In genomic region chr7:128540734-128541133, GRCm38 (mm10) we compare ENCODE assay signal across 13 mouse cellular contexts. TPM values are rescaled to one million over a fixed set of nuclear protein-coding genes. Genes with fewer than 3 reads are reported as not detected.
DNase-seq lines count a peak whose midpoint lies in the region; ATAC-seq and TF ChIP-seq lines count a peak whose summit lies in the region.
"Had no signal": no experiment of that assay in that cellular context is flagged by ENCODE, and none has a peak within 500 bp of the region (broad histone marks: within the 10 kb centered on the region; RNA-seq: fewer than 3 reads in every experiment).

No protein-coding gene starts in this region.

- no peak; the same call in 1 of the 2 replicates for TF ChIP-seq CTCF in lung, postnatal 0 days (IDR thresholded peaks at IDR 0.05)
- TF ChIP-seq CTCF in lung, adult 2 months (IDR thresholded peaks at IDR 0.05; ENCODE audit: insufficient read depth, low read length), result no peak
- no peak for TF ChIP-seq CTCF in heart, postnatal 0 days (IDR thresholded peaks at IDR 0.05; ENCODE audit: low read depth)

- H3K9ac ChIP-seq in hindbrain, embryonic 13.5 days, result no peak overlapping the region
- H3K9ac ChIP-seq in hindbrain, embryonic 16.5 days (ENCODE audit: low read depth, low read length), result no peak overlapping the region
- no peak overlapping the region for H3K9ac ChIP-seq in lung, postnatal 0 days (replicated peaks; ENCODE audit: low read depth)
- H3K9ac ChIP-seq in heart, postnatal 0 days (replicated peaks; ENCODE audit: low read depth, low read length), result no peak overlapping the region
- H3K9ac ChIP-seq: forebrain, embryonic 15.5 days had no signal

- H3K4me3 ChIP-seq in hindbrain, embryonic 13.5 days, result no peak overlapping the region
- H3K4me3 ChIP-seq in hindbrain, embryonic 16.5 days (ENCODE audit: low read length), result no peak overlapping the region
- no peak overlapping the region for H3K4me3 ChIP-seq in lung, postnatal 0 days (ENCODE audit: low read depth, low read length)
- H3K4me3 ChIP-seq in lung, adult 2 months (replicated peaks; ENCODE audit: extremely low read depth, low read depth, low read length), result no peak overlapping the region
- no peak overlapping the region for H3K4me3 ChIP-seq in heart, postnatal 0 days (ENCODE audit: low read depth, low read length)
- H3K4me3 ChIP-seq: forebrain, embryonic 15.5 days had no signal

- no peak; the same call in 1 of the 2 replicates for TF ChIP-seq EP300 in lung, postnatal 0 days (IDR thresholded peaks at IDR 0.05)
- TF ChIP-seq EP300 in heart, postnatal 0 days (IDR thresholded peaks at IDR 0.05; ENCODE audit: low read depth), result no peak; the same call in 1 of the 2 replicates

- H3K36me3 ChIP-seq in hindbrain, embryonic 13.5 days, result no peaks in the 10 kb centered on the region
- no peaks in the 10 kb centered on the region for H3K36me3 ChIP-seq in hindbrain, embryonic 16.5 days (ENCODE audit: control insufficient read depth, insufficient read depth, low read length)
- peaks cover 34% of the 10 kb centered on the region for H3K36me3 ChIP-seq in lung, postnatal 0 days (ENCODE audit: insufficient read depth, low read length)
- peaks cover 53% of the 10 kb centered on the region for H3K36me3 ChIP-seq in heart, postnatal 0 days (replicated peaks; ENCODE audit: control insufficient read depth, insufficient read depth, low read length)
- H3K36me3 ChIP-seq: forebrain, embryonic 15.5 days had no signal

- H3K4me1 ChIP-seq in hindbrain, embryonic 13.5 days (replicated peaks), result peaks cover 40% of the 10 kb centered on the region
- peaks cover 10% of the 10 kb centered on the region; the same call in 1 of the 2 replicates for H3K4me1 ChIP-seq in hindbrain, embryonic 16.5 days (ENCODE audit: control insufficient read depth, insufficient read depth, low read depth, low read length)
- peaks cover 15% of the 10 kb centered on the region; the same call in 1 of the 2 replicates for H3K4me1 ChIP-seq in lung, postnatal 0 days (ENCODE audit: insufficient read depth, low read depth, low read length)
- peaks cover 28% of the 10 kb centered on the region for H3K4me1 ChIP-seq in lung, adult 2 months (ENCODE audit: control insufficient read depth, insufficient read depth, low read length)
- H3K4me1 ChIP-seq in heart, postnatal 0 days (ENCODE audit: control insufficient read depth, insufficient read depth), result peaks cover 74% of the 10 kb centered on the region

- H3K9me3 ChIP-seq in hindbrain, embryonic 13.5 days, result no peaks in the 10 kb centered on the region
- H3K9me3 ChIP-seq in hindbrain, embryonic 16.5 days (ENCODE audit: control insufficient read depth, low read length), result no peaks in the 10 kb centered on the region
- no peaks in the 10 kb centered on the region for H3K9me3 ChIP-seq in lung, postnatal 0 days (ENCODE audit: low read length)
- no peaks in the 10 kb centered on the region for H3K9me3 ChIP-seq in heart, postnatal 0 days (replicated peaks; ENCODE audit: control insufficient read depth, low read length)
- H3K9me3 ChIP-seq: forebrain, embryonic 15.5 days had no signal

- peaks cover 5% of the 10 kb centered on the region; the same call in 1 of the 2 replicates for H3K27me3 ChIP-seq in hindbrain, embryonic 13.5 days
- H3K27me3 ChIP-seq in hindbrain, embryonic 16.5 days (replicated peaks; ENCODE audit: control insufficient read depth, insufficient read depth, low read length), result no peaks in the 10 kb centered on the region
- H3K27me3 ChIP-seq in lung, postnatal 0 days (replicated peaks; ENCODE audit: insufficient read depth, low read length), result no peaks in the 10 kb centered on the region
- H3K27me3 ChIP-seq in heart, postnatal 0 days (ENCODE audit: control insufficient read depth, insufficient read depth, low read length), result no peaks in the 10 kb centered on the region
- H3K27me3 ChIP-seq: CH12.LX; forebrain, embryonic 15.5 days had no signal

- 79% methylated on average over 16 of the region's 16 CpGs for WGBS in hindbrain, embryonic 13.5 days
- WGBS in hindbrain, embryonic 16.5 days, result 74% methylated on average over 16 of the region's 16 CpGs
- 80% methylated on average over 16 of the region's 16 CpGs for WGBS in lung, postnatal 0 days
- 58% methylated on average over 16 of the region's 16 CpGs for WGBS in lung, adult 2 months
- whole genome bisulfite sequencing in heart, postnatal 0 days, result 72% methylated on average over 16 of the region's 16 CpGs

- ATAC-seq in hindbrain, embryonic 13.5 days (ENCODE audit: low FRiP score), result no peak
- ATAC-seq in hindbrain, embryonic 16.5 days, result no peak
- ATAC-seq in lung, postnatal 0 days, result peak; percentile 73
- no peak for ATAC-seq in heart, postnatal 0 days (ENCODE audit: insufficient read depth, low read depth)
- ATAC-seq: forebrain, embryonic 15.5 days had no signal

- peak overlapping the region; percentile 52; the same call in 1 of the 2 replicates for H3K27ac ChIP-seq in hindbrain, embryonic 13.5 days
- no peak overlapping the region; the same call in 1 of the 2 replicates for H3K27ac ChIP-seq in hindbrain, embryonic 16.5 days (ENCODE audit: low read depth, low read length)
- H3K27ac ChIP-seq in lung, postnatal 0 days (ENCODE audit: low read length), result peak overlapping the region; percentile 76
- peak overlapping the region; percentile 96 for H3K27ac ChIP-seq in heart, postnatal 0 days (ENCODE audit: low read depth)
- H3K27ac ChIP-seq: forebrain, embryonic 15.5 days had no signal

- no peak overlapping the region for H3K4me2 ChIP-seq in hindbrain, embryonic 13.5 days
- no peak overlapping the region for H3K4me2 ChIP-seq in hindbrain, embryonic 16.5 days (ENCODE audit: low read length)
- no peak overlapping the region for H3K4me2 ChIP-seq in lung, postnatal 0 days (replicated peaks; ENCODE audit: low read depth, low read length)
- H3K4me2 ChIP-seq in heart, postnatal 0 days (ENCODE audit: low read depth, low read length), result no peak overlapping the region
- H3K4me2 ChIP-seq: forebrain, embryonic 15.5 days had no signal

- peak; percentile 40 for DNase-seq in lung, postnatal 0 days (ENCODE audit: low spot score)
- no peak for DNase-seq in lung, adult 2 months
- DNase-seq in heart, postnatal 0 days (ENCODE audit: low spot score), result peak; percentile 47
- no peak for DNase-seq in thymus, postnatal 10 days (ENCODE audit: low spot score in 2 of 2)
- no peak for DNase-seq in urinary bladder, postnatal 14 days (ENCODE audit: low spot score)
- DNase-seq: cerebellum, adult 11-12 months; embryo, embryonic 11 days; right cerebral cortex, postnatal 4 days; thymus, adult 2 months had no signal

- TF ChIP-seq POLR2A in lung, adult 2 months (IDR thresholded peaks at IDR 0.05; ENCODE audit: borderline replicate concordance, extremely low read depth, low read depth, low read length), result no peak

RNA-seq across cellular contexts. Expression of gene Bag3, which starts 17.3 kb away (rescaled TPM):
- 3.2 and 3.3 TPM in 2 replicates for polyA plus RNA-seq in hindbrain, embryonic 13.5 days (2015; fragmentation: Nextera tagmentation; extraction: Ambion mirVana)
- 2.7 and 3.8 TPM in 2 replicates for polyA plus RNA-seq in hindbrain, embryonic 16.5 days (2015; fragmentation: Nextera tagmentation; extraction: Ambion mirVana)
- 20.3 and 23.7 TPM in 2 replicates for polyA plus RNA-seq in lung, postnatal 0 days (2015; fragmentation: Nextera tagmentation; extraction: Ambion mirVana)
- 58.6 and 60.3 TPM in 2 replicates for polyA plus RNA-seq in lung, adult 2 months (2012; rRNA removed)
- total RNA-seq in heart, postnatal 0 days (2014; rRNA removed; ENCODE audit: low replicate concordance), result 60.3 and 75.3 TPM in 2 replicates
- polyA plus RNA-seq in heart, postnatal 0 days (2015; fragmentation: Nextera tagmentation; extraction: Ambion mirVana), result 43.8 and 46.3 TPM in 2 replicates

Comparison
In these comparisons a context has a peak if more than half of its experiments do, and no peak if none do; other contexts are left out.
1. DNase-seq: peak in lung, postnatal 0 days (single experiment) and heart, postnatal 0 days (single experiment); none in lung, adult 2 months (single experiment), thymus, postnatal 10 days (0 of 2) and urinary bladder, postnatal 14 days (single experiment).